Mouse (Mus musculus): Measurements from ENCODE around the gene Gm20662. TPM values are rescaled to one million over a fixed set of nuclear protein-coding genes. Genes with fewer than 3 reads are reported as not detected.

Gm20662 gene
- polyA plus RNA-seq, 1 experiment from 2014 or later = 0.96 TPM

- peaks cover 19% of the 10 kb centered on the region for H3K36me3 ChIP-seq (ENCODE audit: control insufficient read depth, insufficient read depth, low read length)
- DNase-seq (ENCODE audit: low spot score) = no peak
- 94% methylated on average over 15 of the region's 15 CpGs for WGBS
Measured at GRCm38 (mm10) chr9:108051184-108051930, 55.2 kb downstream of the Gm20662 start.

GRCm38 (mm10) chr9:108051931-108052220, 55.7 kb downstream of the Gm20662 start:
- H3K36me3 ChIP-seq (ENCODE audit: control insufficient read depth, insufficient read depth, low read length) = peaks cover 17% of the 10 kb centered on the region
- DNase-seq (ENCODE audit: low spot score) (no peak), ATAC-seq (ENCODE audit: insufficient number of reproducible peaks, low FRiP score, low TSS enrichment, low read depth) (no peak)
- no peaks in the 10 kb centered on the region for H3K27me3 ChIP-seq (ENCODE audit: control insufficient read depth, insufficient read depth, low read length)
- H3K4me3 ChIP-seq (ENCODE audit: low read depth, low read length) = no peak overlapping the region
- WGBS = 75% methylated on average over 4 of the region's 4 CpGs
- H3K9ac ChIP-seq (ENCODE audit: low read length) = no peak overlapping the region
- H3K4me2 ChIP-seq (ENCODE audit: low read depth, severe bottlenecking) = no peak overlapping the region
- H3K9me3 ChIP-seq (ENCODE audit: control insufficient read depth, low read length) = no peaks in the 10 kb centered on the region
- H3K27ac ChIP-seq (replicated peaks; ENCODE audit: low read depth, low read length) = no peak overlapping the region
- H3K4me1 ChIP-seq (ENCODE audit: control insufficient read depth, insufficient read depth, low read length) = peaks cover 7% of the 10 kb centered on the region; the same call in 1 of the 2 replicates

More at GRCm38 (mm10) chr9:108051184-108051930, 55.2 kb downstream of the Gm20662 start:
- H3K27me3 ChIP-seq (ENCODE audit: control insufficient read depth, insufficient read depth, low read length) = no peaks in the 10 kb centered on the region
- ATAC-seq (ENCODE audit: insufficient number of reproducible peaks, low FRiP score, low TSS enrichment, low read depth) = no peak
- no peak overlapping the region for H3K9ac ChIP-seq (ENCODE audit: low read length)
- H3K4me3 ChIP-seq (ENCODE audit: low read depth, low read length) = no peak overlapping the region
- H3K9me3 ChIP-seq (ENCODE audit: control insufficient read depth, low read length) = no peaks in the 10 kb centered on the region
- H3K27ac ChIP-seq (replicated peaks; ENCODE audit: low read depth, low read length) = no peak overlapping the region
- peaks cover 7% of the 10 kb centered on the region; the same call in 1 of the 2 replicates for H3K4me1 ChIP-seq (ENCODE audit: control insufficient read depth, insufficient read depth, low read length)
- H3K4me2 ChIP-seq (ENCODE audit: low read depth, severe bottlenecking) = no peak overlapping the region

GRCm38 (mm10) chr9:108052411-108052810, 56.3 kb downstream of the Gm20662 start:
- Histone ChIP-seq H3K4me1 (ENCODE audit: control insufficient read depth, insufficient read depth, low read length) (peaks cover 7% of the 10 kb centered on the region; the same call in 1 of the 2 replicates), H3K4me2 (ENCODE audit: low read depth, severe bottlenecking) (no peak overlapping the region), H3K27me3 (ENCODE audit: control insufficient read depth, insufficient read depth, low read length) (no peaks in the 10 kb centered on the region), H3K27ac (replicated peaks; ENCODE audit: low read depth, low read length) (no peak overlapping the region), H3K9me3 (ENCODE audit: control insufficient read depth, low read length) (no peaks in the 10 kb centered on the region), H3K4me3 (ENCODE audit: low read depth, low read length) (no peak overlapping the region), H3K36me3 (ENCODE audit: control insufficient read depth, insufficient read depth, low read length) (peaks cover 17% of the 10 kb centered on the region), H3K9ac (ENCODE audit: low read length) (no peak overlapping the region)
- WGBS = 74% methylated on average over 7 of the region's 7 CpGs
- ATAC-seq (ENCODE audit: insufficient number of reproducible peaks, low FRiP score, low TSS enrichment, low read depth) = no peak
- DNase-seq (ENCODE audit: low spot score) = no peak

- DNase-seq (ENCODE audit: low spot score) = peak; percentile 98
- Histone ChIP-seq H3K36me3 (ENCODE audit: control insufficient read depth, insufficient read depth, low read length) (peaks cover 17% of the 10 kb centered on the region), H3K27ac (replicated peaks; ENCODE audit: low read depth, low read length) (no peak within 1 kb of the TSS), H3K4me3 (ENCODE audit: low read depth, low read length) (no peak within 1 kb of the TSS), H3K4me1 (ENCODE audit: control insufficient read depth, insufficient read depth, low read length) (peaks cover 7% of the 10 kb centered on the region; the same call in 1 of the 2 replicates), H3K9ac (ENCODE audit: low read length) (no peak within 1 kb of the TSS), H3K4me2 (ENCODE audit: low read depth, severe bottlenecking) (0 out of 2 replicates have a peak within 1 kb of the TSS, but pooled peaks have one; percentile 15), H3K27me3 (ENCODE audit: control insufficient read depth, insufficient read depth, low read length) (no peaks in the 10 kb centered on the region), H3K9me3 (ENCODE audit: control insufficient read depth, low read length) (no peaks in the 10 kb centered on the region)
- ATAC-seq (ENCODE audit: insufficient number of reproducible peaks, low FRiP score, low TSS enrichment, low read depth) = peak; percentile 14; the same call in 1 of the 2 replicates
- WGBS = 58% methylated on average over 20 of the region's 20 CpGs
Measured at GRCm38 (mm10) chr9:108052885-108053664, 56.9 kb downstream of the Gm20662 start, which contains the start of gene Amigo3. Gene Amigo3 (plus strand): TSS chr9:108053159.

GRCm38 (mm10) chr9:108053665-108054225, 57.6 kb downstream of the Gm20662 start:
- 92% methylated on average over 15 of the region's 15 CpGs for WGBS
- Histone ChIP-seq H3K4me2 (ENCODE audit: low read depth, severe bottlenecking) (no peak overlapping the region), H3K9ac (ENCODE audit: low read length) (no peak overlapping the region), H3K36me3 (ENCODE audit: control insufficient read depth, insufficient read depth, low read length) (peaks cover 17% of the 10 kb centered on the region), H3K4me1 (ENCODE audit: control insufficient read depth, insufficient read depth, low read length) (peaks cover 7% of the 10 kb centered on the region; the same call in 1 of the 2 replicates), H3K27me3 (ENCODE audit: control insufficient read depth, insufficient read depth, low read length) (no peaks in the 10 kb centered on the region), H3K27ac (replicated peaks; ENCODE audit: low read depth, low read length) (no peak overlapping the region), H3K9me3 (ENCODE audit: control insufficient read depth, low read length) (no peaks in the 10 kb centered on the region), H3K4me3 (ENCODE audit: low read depth, low read length) (no peak overlapping the region)
- DNase-seq (ENCODE audit: low spot score) = no peak
- ATAC-seq (ENCODE audit: insufficient number of reproducible peaks, low FRiP score, low TSS enrichment, low read depth) = no peak

GRCm38 (mm10) chr9:108054331-108055040, 58.3 kb downstream of the Gm20662 start:
- Histone ChIP-seq H3K9me3 (ENCODE audit: control insufficient read depth, low read length) (no peaks in the 10 kb centered on the region), H3K27ac (replicated peaks; ENCODE audit: low read depth, low read length) (no peak overlapping the region), H3K27me3 (ENCODE audit: control insufficient read depth, insufficient read depth, low read length) (no peaks in the 10 kb centered on the region), H3K4me3 (ENCODE audit: low read depth, low read length) (no peak overlapping the region), H3K36me3 (ENCODE audit: control insufficient read depth, insufficient read depth, low read length) (peaks cover 17% of the 10 kb centered on the region), H3K4me1 (ENCODE audit: control insufficient read depth, insufficient read depth, low read length) (peaks cover 7% of the 10 kb centered on the region; the same call in 1 of the 2 replicates), H3K9ac (ENCODE audit: low read length) (no peak overlapping the region), H3K4me2 (ENCODE audit: low read depth, severe bottlenecking) (no peak overlapping the region)
- ATAC-seq (ENCODE audit: insufficient number of reproducible peaks, low FRiP score, low TSS enrichment, low read depth) = no peak
- DNase-seq (ENCODE audit: low spot score) = no peak
- WGBS = 88% methylated on average over 22 of the region's 22 CpGs

- ATAC-seq (ENCODE audit: insufficient number of reproducible peaks, low FRiP score, low TSS enrichment, low read depth) (no peak), DNase-seq (ENCODE audit: low spot score) (no peak)
- WGBS = 50% methylated on average over 1 of the region's 1 CpGs
- Histone ChIP-seq H3K9me3 (ENCODE audit: control insufficient read depth, low read length) (no peaks in the 10 kb centered on the region), H3K27me3 (ENCODE audit: control insufficient read depth, insufficient read depth, low read length) (no peaks in the 10 kb centered on the region), H3K36me3 (ENCODE audit: control insufficient read depth, insufficient read depth, low read length) (peaks cover 17% of the 10 kb centered on the region), H3K4me1 (ENCODE audit: control insufficient read depth, insufficient read depth, low read length) (0 out of 2 replicates have a peak, but pooled peaks cover 3% of the 10 kb centered on the region), H3K9ac (ENCODE audit: low read length) (no peak overlapping the region), H3K4me3 (ENCODE audit: low read depth, low read length) (no peak overlapping the region), H3K4me2 (ENCODE audit: low read depth, severe bottlenecking) (no peak overlapping the region), H3K27ac (replicated peaks; ENCODE audit: low read depth, low read length) (no peak overlapping the region)
Measured at GRCm38 (mm10) chr9:108055061-108055460, 58.9 kb downstream of the Gm20662 start.

Data from limb, embryonic 11.5 days (tissue).